Comparison of ENCODE assay signal across 7 mouse cellular contexts in the genomic region with DNA sequence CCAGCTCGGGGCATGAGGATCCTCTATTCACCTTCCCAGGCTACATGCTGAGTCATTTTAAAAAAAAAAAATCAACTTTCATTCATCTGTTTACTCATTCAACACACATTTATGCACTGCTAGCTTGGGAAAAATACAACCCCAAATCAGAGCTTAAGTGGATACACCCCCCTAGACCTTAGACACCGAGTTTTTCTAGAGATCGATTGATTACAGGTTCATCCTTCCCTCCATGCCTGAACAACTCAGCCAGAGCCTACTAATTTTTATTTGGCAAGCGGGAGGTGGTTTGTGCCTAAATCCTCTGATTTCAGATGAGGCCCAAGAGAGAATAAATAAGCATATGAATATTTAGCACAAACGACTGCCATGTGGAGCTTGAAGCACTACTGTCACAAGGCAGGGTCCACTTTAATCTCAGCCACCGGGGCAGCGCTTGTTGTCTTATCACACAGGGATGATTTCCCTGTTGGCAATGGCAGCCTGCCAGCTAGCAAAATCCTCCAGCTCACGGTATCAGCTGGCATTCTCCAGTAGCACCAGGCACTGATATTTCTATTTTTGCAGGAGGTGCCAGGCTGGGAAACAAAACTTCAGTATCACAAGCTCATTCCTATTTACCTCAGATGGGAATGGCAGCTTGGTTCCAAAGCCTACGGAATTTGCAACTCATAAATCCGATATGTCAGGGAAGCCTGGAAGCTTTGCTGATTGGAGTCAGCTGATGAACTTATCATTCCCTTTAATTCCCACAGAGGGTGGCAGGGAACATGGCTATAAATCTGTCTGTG.
A peak's percentile ranks its signal among the peaks of the same experiment; 100 is the strongest.
DNase-seq lines count a peak whose midpoint lies in the region; ATAC-seq lines count a peak whose summit lies in the region.

No protein-coding gene starts in this region.

- peak; percentile 65 for ATAC-seq in midbrain, embryonic 13.5 days
- ATAC-seq in midbrain, embryonic 11.5 days (ENCODE audit: low FRiP score), result no peak
- peak; percentile 81 for ATAC-seq in midbrain, embryonic 15.5 days (replicated peaks)

- no peaks in the 10 kb centered on the region for H3K9me3 ChIP-seq in midbrain, embryonic 13.5 days
- H3K9me3 ChIP-seq in midbrain, embryonic 11.5 days (ENCODE audit: control insufficient read depth, low read length), result no peaks in the 10 kb centered on the region
- no peaks in the 10 kb centered on the region for H3K9me3 ChIP-seq in midbrain, embryonic 15.5 days

- no peaks in the 10 kb centered on the region for H3K36me3 ChIP-seq in midbrain, embryonic 13.5 days
- H3K36me3 ChIP-seq in midbrain, embryonic 11.5 days (ENCODE audit: control insufficient read depth, insufficient read depth, low read length), result no peaks in the 10 kb centered on the region
- no peaks in the 10 kb centered on the region for H3K36me3 ChIP-seq in midbrain, embryonic 15.5 days (replicated peaks)

- no peak overlapping the region for H3K4me3 ChIP-seq in midbrain, embryonic 13.5 days (replicated peaks)
- no peak overlapping the region for H3K4me3 ChIP-seq in midbrain, embryonic 11.5 days (ENCODE audit: low read depth, low read length)
- H3K4me3 ChIP-seq in midbrain, embryonic 15.5 days, result no peak overlapping the region

- H3K9ac ChIP-seq in midbrain, embryonic 13.5 days (replicated peaks), result no peak overlapping the region
- H3K9ac ChIP-seq in midbrain, embryonic 11.5 days (ENCODE audit: low read length), result no peak overlapping the region
- H3K9ac ChIP-seq in midbrain, embryonic 15.5 days, result no peak overlapping the region

- H3K27me3 ChIP-seq in midbrain, embryonic 13.5 days, result no peaks in the 10 kb centered on the region
- no peaks in the 10 kb centered on the region for H3K27me3 ChIP-seq in midbrain, embryonic 11.5 days (ENCODE audit: control insufficient read depth, insufficient read depth, low read length)
- H3K27me3 ChIP-seq in midbrain, embryonic 15.5 days (replicated peaks), result no peaks in the 10 kb centered on the region

- peaks cover 4% of the 10 kb centered on the region; the same call in 1 of the 2 replicates for H3K4me1 ChIP-seq in midbrain, embryonic 13.5 days (replicated peaks)
- no peaks in the 10 kb centered on the region for H3K4me1 ChIP-seq in midbrain, embryonic 11.5 days (ENCODE audit: control insufficient read depth, insufficient read depth, low read length)
- peaks cover 5% of the 10 kb centered on the region; the same call in 1 of the 2 replicates for H3K4me1 ChIP-seq in midbrain, embryonic 15.5 days

- intact Hi-C loops in heart, postnatal 14 days (cut with DNase I), result loop anchor here (5.0 kb wide), 2 partner anchors 76 to 91 kb away; no protein-coding TSS in a partner anchor

- no peak overlapping the region for H3K27ac ChIP-seq in midbrain, embryonic 13.5 days
- H3K27ac ChIP-seq in midbrain, embryonic 11.5 days (ENCODE audit: low read depth, low read length), result no peak overlapping the region
- no peak overlapping the region for H3K27ac ChIP-seq in midbrain, embryonic 15.5 days

- no peak overlapping the region for H3K4me2 ChIP-seq in midbrain, embryonic 13.5 days (replicated peaks)
- H3K4me2 ChIP-seq in midbrain, embryonic 11.5 days, result no peak overlapping the region
- no peak overlapping the region for H3K4me2 ChIP-seq in midbrain, embryonic 15.5 days

- no peak for DNase-seq in midbrain, embryonic 11.5 days (ENCODE audit: low spot score, missing footprints)
- DNase-seq in frontal cortex, adult 2 months (ENCODE audit: extremely low spot score in 1 of 2, low spot score in 1 of 2), result peak; percentile 31 to 61
- DNase-seq in heart, postnatal 14 days, result peak; percentile 67 to 74
- no peak for DNase-seq in gastrocnemius, postnatal 25 days
- DNase-seq in gastrocnemius, adult 8-10 months (ENCODE audit: low spot score in 2 of 2), result no peak

- WGBS in midbrain, embryonic 13.5 days, result 66% methylated on average over 10 of the region's 10 CpGs
- 86% methylated on average over 10 of the region's 10 CpGs for WGBS in midbrain, embryonic 11.5 days
- 44% methylated on average over 10 of the region's 10 CpGs for WGBS in midbrain, embryonic 15.5 days

Comparison
In these comparisons a context has a peak if more than half of its experiments do, and no peak if none do; other contexts are left out.
1. DNase-seq: peak in frontal cortex, adult 2 months (2 of 2) and heart, postnatal 14 days (2 of 2); none in midbrain, embryonic 11.5 days (single experiment), gastrocnemius, postnatal 25 days (single experiment) and gastrocnemius, adult 8-10 months (0 of 2).